Mouse (Mus musculus) bone marrow, adult 2 months (tissue): ENCODE results near the gene Golga2. TPM values are rescaled to one million over a fixed set of nuclear protein-coding genes. Genes with fewer than 3 reads are reported as not detected.

Experiments used
- H3K27ac ChIP-seq: fragments of 200-500 bp; 2 replicates; pipeline ENCODE4 v1.5.1; 2012; ENCODE audit warnings: low read depth, mild to moderate bottlenecking, control low read depth, inconsistent platforms, low read length; ENCODE audit not compliant: control insufficient read depth, poor library complexity, insufficient read depth
- H3K4me1 ChIP-seq: fragments of 200-500 bp; 2 replicates; pipeline ENCODE4 v1.6.1; 2011; ENCODE audit warnings: low read length; ENCODE audit not compliant: control insufficient read depth, insufficient read depth
- H3K4me3 ChIP-seq: fragments of 200-500 bp; replicated peaks from 2 replicates; pipeline ENCODE3; 2011; ENCODE audit warnings: mild to moderate bottlenecking, low read depth, low read length, control low read depth; ENCODE audit not compliant: control insufficient read depth
- CTCF ChIP-seq: fragments of 200-500 bp; IDR thresholded peaks from 2 replicates; pipeline ENCODE4 v1.5.1; 2011; ENCODE audit warnings: low read length, control low read depth; ENCODE audit not compliant: control insufficient read depth, insufficient read depth
- POLR2A ChIP-seq: fragments of 200-500 bp; IDR thresholded peaks from 2 replicates; pipeline ENCODE4 v1.6.1; 2011; ENCODE audit warnings: low read depth, mild to moderate bottlenecking, control low read depth, low read length, borderline replicate concordance; ENCODE audit not compliant: control insufficient read depth
- WGBS: fragments of 180-500 bp; shearing (Covaris S2); methylation state at CpG from one replicate; pipeline ENCODE4 v1.1.7; 2018; 5-methylcytosine and 5-hydroxymethylcytosine counted together
- polyA plus RNA-seq: library from polyadenylated mRNA; stranded (reverse); fragments of >200 nt; gene quantifications from 2 replicates; pipeline ENCODE4 v1.2.4, GENCODE M21; 2011; ENCODE audit warnings: low replicate concordance; ENCODE audit not compliant: missing spikeins, insufficient read depth, insufficient read length

Gene Golga2
- polyA plus RNA-seq, 1 experiment = 39.8 TPM

DNA sequence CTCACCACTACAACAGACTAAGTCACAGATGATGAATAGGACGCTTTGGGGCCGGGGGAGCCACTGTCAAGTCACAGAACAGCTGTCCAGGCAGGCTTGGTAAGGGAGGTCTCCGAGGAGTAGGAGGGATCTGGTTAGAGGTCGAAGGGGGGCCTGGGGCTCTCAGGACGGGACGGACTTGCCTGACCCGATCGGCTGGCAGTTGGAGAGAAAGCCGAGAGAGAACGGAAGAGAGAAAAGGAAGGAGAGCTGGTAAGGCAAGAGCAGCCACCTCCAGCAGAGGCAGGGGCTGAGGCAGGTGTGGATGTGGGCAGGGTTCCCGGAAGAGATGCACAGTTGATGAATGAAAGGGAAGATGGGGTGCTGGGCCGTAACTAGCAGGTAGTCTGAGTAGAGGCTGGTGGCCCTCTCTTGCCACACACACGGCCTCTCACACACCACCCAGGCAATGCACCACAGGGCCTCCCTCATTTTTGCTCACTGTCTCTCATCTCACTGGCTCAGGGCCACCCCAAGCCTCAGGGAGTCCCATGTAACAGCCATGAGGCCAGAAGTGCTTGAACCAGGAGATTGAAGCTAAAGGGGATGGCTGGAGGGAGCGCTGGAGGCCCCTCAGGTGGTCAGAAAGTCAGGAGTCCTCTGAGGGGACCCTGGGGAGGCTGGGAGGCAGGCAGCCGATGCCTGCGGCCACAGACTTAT is 21.8 kb downstream of the Golga2 start:
- H3K4me1 ChIP-seq = peaks cover 6% of the 10 kb centered on the region; the same call in 1 of the 2 replicates
- TF ChIP-seq CTCF (no peak), POLR2A (no peak)
- H3K4me3 ChIP-seq = no peak overlapping the region
- H3K27ac ChIP-seq = no peak overlapping the region
- WGBS = 86% methylated on average over 16 of the region's 16 CpGs

DNA sequence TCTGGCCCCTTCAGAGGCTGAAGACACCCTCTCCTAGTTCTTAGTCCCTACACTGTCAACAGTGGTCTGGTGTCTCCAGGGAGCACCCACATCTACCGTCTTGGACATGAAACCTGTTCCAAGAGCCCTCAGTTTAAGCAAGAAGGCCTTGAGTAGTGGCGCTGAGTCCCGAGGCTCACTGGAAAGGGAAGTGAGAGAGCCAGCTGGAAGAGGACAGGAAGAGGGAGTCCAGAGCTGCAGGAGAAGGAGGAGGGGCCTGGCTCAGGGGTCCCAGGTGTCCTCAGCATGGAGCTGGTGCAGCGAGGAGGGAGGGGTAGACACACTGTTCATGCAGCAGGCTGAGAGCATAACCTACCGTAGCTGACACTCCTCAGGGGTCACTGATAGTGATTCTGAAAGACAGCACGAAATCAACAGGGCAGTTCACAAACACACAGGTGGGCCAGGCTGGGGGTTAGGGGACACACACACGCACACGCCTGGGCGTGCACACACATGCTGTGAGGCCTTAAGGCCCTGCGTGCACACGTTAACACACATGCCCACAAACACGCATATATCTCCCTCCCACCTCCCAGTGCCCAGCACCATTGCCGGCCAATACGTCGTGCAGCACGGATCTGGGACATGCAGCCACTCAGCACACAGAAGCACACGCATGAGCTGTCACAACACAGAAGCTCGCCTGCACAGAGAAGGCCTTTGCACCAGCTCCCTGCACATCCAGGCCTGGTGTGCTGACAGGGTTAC is 23.1 kb downstream of the Golga2 start:
- H3K4me1 ChIP-seq = peaks cover 6% of the 10 kb centered on the region; the same call in 1 of the 2 replicates

GRCm38 (mm10) chr2:32311443-32312317 is 24.5 kb downstream of the Golga2 start:
- no peak overlapping the region for H3K4me3 ChIP-seq
- TF ChIP-seq POLR2A = no peak
- no peak for TF ChIP-seq CTCF
- no peak overlapping the region for H3K27ac ChIP-seq
- H3K4me1 ChIP-seq = peaks cover 6% of the 10 kb centered on the region; the same call in 1 of the 2 replicates
- 9% methylated on average over 42 of the region's 42 CpGs for WGBS

More for the DNA sequence above, 23.1 kb downstream of the Golga2 start:
- Histone ChIP-seq H3K4me3 (no peak overlapping the region), H3K27ac (no peak overlapping the region; the same call in 1 of the 2 replicates)
- no peak for TF ChIP-seq POLR2A
- 76% methylated on average over 18 of the region's 18 CpGs for WGBS

DNA sequence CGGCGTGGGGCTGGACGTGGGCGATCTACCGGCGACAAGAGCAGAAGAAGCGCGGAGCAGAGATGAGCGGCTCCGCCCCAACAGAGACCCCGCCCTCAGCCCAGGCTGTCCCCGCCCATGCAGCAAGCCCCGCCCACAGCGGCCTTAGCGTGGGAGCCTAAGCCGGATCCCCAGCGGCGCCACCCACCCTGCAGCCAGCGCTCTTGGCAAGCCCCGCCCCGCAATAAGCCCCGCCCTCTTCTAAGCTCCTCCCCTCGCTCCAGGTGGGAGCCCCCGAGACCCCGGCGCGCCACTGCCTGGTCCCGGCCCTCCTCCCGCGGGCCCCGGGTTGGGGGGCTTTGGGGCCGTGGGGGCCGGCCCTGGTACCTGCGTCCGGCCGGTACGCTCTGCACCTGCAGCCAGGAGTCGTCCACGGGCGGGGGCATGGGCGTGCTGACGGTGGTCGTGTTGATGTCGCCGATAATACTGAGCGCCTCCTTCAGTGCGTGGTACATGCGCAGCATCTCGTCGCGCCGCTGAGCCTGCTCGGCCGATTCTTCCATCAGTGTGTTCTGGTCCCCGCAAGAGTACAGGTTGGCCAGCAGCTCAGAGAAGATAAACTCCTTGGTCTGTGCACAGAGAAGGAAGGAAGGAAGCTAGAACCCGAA is 25.3 kb downstream of the Golga2 start:
- no peak for TF ChIP-seq CTCF
- no peak for TF ChIP-seq POLR2A
- Histone ChIP-seq H3K27ac (no peak overlapping the region), H3K4me1 (peaks cover 6% of the 10 kb centered on the region; the same call in 1 of the 2 replicates), H3K4me3 (no peak overlapping the region)
- WGBS = 1% methylated on average over 56 of the region's 56 CpGs

GRCm38 (mm10) chr2:32314831-32315230 is 27.6 kb downstream of the Golga2 start:
- TF ChIP-seq CTCF = no peak
- TF ChIP-seq POLR2A = no peak
- 90% methylated on average over 14 of the region's 14 CpGs for WGBS
- Histone ChIP-seq H3K4me1 (peaks cover 6% of the 10 kb centered on the region; the same call in 1 of the 2 replicates), H3K4me3 (no peak overlapping the region), H3K27ac (no peak overlapping the region)

GRCm38 (mm10) chr2:32315751-32316150 is 28.6 kb downstream of the Golga2 start:
- 64% methylated on average over 8 of the region's 8 CpGs for WGBS
- Histone ChIP-seq H3K27ac (no peak overlapping the region), H3K4me3 (no peak overlapping the region), H3K4me1 (peaks cover 1% of the 10 kb centered on the region; the same call in 1 of the 2 replicates)
- TF ChIP-seq POLR2A (no peak), CTCF (no peak)

DNA sequence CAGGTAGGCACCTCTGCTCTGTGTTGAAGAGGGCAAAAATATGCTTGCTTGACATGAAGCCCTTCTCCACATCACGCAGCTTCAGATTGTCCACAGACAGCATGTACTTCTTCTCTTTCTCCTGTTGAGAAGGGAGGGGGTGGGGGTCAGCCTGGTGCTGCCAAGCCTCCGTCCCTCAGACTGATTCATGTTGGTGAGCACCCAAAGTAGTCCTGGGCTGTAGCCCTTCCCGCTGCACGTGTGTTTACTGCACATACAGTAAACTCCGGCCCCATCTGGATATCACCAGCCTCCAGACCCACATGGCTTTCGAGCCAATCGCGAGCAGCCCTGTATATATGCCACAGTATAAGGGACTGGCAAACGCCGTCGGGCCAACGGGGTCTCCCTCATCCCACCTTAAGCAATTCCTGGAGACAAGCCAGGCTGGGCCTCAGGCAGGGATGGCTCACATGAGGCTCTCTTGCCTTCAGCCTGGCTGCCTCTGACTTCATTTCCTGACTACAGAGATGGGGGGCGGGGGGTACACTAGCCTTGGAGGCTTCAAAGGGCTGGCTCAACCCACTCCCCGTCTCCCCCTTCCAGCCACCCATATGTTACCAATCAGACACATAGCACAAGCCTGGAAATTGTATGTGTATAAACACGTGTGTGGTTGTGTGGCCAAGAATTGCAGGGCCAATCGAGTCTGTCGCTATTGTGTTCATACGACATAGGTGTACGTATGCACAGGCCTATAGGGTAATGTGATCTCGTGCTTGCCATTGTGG is 29.9 kb downstream of the Golga2 start:
- H3K4me3 ChIP-seq = no peak overlapping the region
- WGBS = 74% methylated on average over 20 of the region's 20 CpGs
- H3K4me1 ChIP-seq = no peaks in the 10 kb centered on the region
- TF ChIP-seq CTCF = no peak
- TF ChIP-seq POLR2A = no peak
- H3K27ac ChIP-seq = no peak overlapping the region
